ENCODE assay signal across 7 mouse cellular contexts in genomic region chr13:28419950-28420381, GRCm38 (mm10).
DNase-seq lines count a peak whose midpoint lies in the region; ATAC-seq and TF ChIP-seq lines count a peak whose summit lies in the region.

No protein-coding gene starts in this region.

- no peaks in the 10 kb centered on the region for H3K36me3 ChIP-seq in hindbrain, embryonic 16.5 days (ENCODE audit: control insufficient read depth, insufficient read depth, low read length)
- H3K36me3 ChIP-seq in midbrain, embryonic 10.5 days = no peaks in the 10 kb centered on the region

- ATAC-seq in hindbrain, embryonic 16.5 days = peak; percentile 76

- H3K9ac ChIP-seq in hindbrain, embryonic 16.5 days (ENCODE audit: low read depth, low read length) = peak overlapping the region; percentile 66

- DNase-seq in T-cell, adult 2 months (ENCODE audit: low spot score) = peak; percentile 57
- DNase-seq in cerebellum, adult 8-10 months = peak; percentile 62
- DNase-seq in gastrocnemius, adult 2 months = peak; percentile 69
- DNase-seq in left cerebral cortex, adult 8-10 months (ENCODE audit: low spot score in 2 of 2) = peak; percentile 60 to 92
- DNase-seq in midbrain, embryonic 10.5 days (ENCODE audit: low spot score) = no peak
- DNase-seq in skeletal muscle tissue, adult 2 months (ENCODE audit: low read depth, low spot score) = peak; percentile 36

- no peaks in the 10 kb centered on the region for H3K27me3 ChIP-seq in hindbrain, embryonic 16.5 days (replicated peaks; ENCODE audit: control insufficient read depth, insufficient read depth, low read length)
- no peaks in the 10 kb centered on the region for H3K27me3 ChIP-seq in midbrain, embryonic 10.5 days (ENCODE audit: low read depth, poor library complexity, severe bottlenecking)

- H3K4me1 ChIP-seq in hindbrain, embryonic 16.5 days (ENCODE audit: control insufficient read depth, insufficient read depth, low read depth, low read length) = peaks cover 29% of the 10 kb centered on the region
- H3K4me1 ChIP-seq in midbrain, embryonic 10.5 days = peaks cover 58% of the 10 kb centered on the region

- H3K27ac ChIP-seq in gastrocnemius, adult 2 months = no peak overlapping the region
- H3K27ac ChIP-seq in hindbrain, embryonic 16.5 days (ENCODE audit: low read depth, low read length) = peak overlapping the region; percentile 93
- H3K27ac ChIP-seq in midbrain, embryonic 10.5 days (replicated peaks) = peak overlapping the region; percentile 89

- peak overlapping the region; percentile 67 for H3K4me3 ChIP-seq in gastrocnemius, adult 2 months
- peak overlapping the region; percentile 43 for H3K4me3 ChIP-seq in hindbrain, embryonic 16.5 days (ENCODE audit: low read length)
- no peak overlapping the region for H3K4me3 ChIP-seq in midbrain, embryonic 10.5 days

- WGBS in hindbrain, embryonic 16.5 days = 20% methylated on average over 16 of the region's 16 CpGs
- WGBS in midbrain, embryonic 10.5 days = 81% methylated on average over 16 of the region's 16 CpGs

- TF ChIP-seq CTCF in gastrocnemius, adult 2 months (IDR thresholded peaks at IDR 0.05) = peak; percentile 30

- intact Hi-C loops in gastrocnemius, adult 2 months (cut with DNase I) = loop anchor here (5.0 to 10.0 kb wide), 2 partner anchors 532 to 1415 kb away; partner anchors contain the start of gene Sox4

- H3K9me3 ChIP-seq in hindbrain, embryonic 16.5 days (ENCODE audit: control insufficient read depth, low read length) = no peaks in the 10 kb centered on the region
- H3K9me3 ChIP-seq in midbrain, embryonic 10.5 days (replicated peaks) = no peaks in the 10 kb centered on the region

- H3K4me2 ChIP-seq in hindbrain, embryonic 16.5 days (ENCODE audit: low read length) = peak overlapping the region; percentile 62
